Mouse (Mus musculus) spleen, postnatal 4 days (tissue): Measurements from ENCODE around the gene Igfbp5.

Experiments used
- DNase-seq, 2 experiments: peaks; one replicate each; pipeline ENCODE4 v3.0.0; 2022; ENCODE audit warnings: low spot score in 2 of 2

The Igfbp5 gene

DNA sequence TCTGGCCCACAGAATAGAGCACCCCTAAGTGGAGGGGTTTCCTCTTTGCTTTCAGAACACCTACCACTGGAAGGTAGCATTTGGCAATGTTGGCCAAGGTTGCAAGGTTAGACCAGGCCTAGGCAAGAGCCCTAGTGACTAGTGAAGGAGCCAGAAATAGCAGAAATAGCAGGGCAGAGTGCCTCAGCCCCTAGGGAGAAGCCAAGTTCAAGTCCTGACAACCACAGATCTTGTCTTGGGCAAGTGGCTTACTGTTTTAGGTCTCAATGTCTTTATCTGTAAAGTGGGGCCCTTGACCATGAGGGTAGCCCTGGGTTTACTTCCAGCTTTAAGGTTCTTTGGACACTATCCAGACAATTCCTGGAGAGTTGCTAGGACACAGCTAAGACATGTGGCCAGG lies 5.4 kb downstream of the Igfbp5 start:
- DNase-seq, result no peak

DNA sequence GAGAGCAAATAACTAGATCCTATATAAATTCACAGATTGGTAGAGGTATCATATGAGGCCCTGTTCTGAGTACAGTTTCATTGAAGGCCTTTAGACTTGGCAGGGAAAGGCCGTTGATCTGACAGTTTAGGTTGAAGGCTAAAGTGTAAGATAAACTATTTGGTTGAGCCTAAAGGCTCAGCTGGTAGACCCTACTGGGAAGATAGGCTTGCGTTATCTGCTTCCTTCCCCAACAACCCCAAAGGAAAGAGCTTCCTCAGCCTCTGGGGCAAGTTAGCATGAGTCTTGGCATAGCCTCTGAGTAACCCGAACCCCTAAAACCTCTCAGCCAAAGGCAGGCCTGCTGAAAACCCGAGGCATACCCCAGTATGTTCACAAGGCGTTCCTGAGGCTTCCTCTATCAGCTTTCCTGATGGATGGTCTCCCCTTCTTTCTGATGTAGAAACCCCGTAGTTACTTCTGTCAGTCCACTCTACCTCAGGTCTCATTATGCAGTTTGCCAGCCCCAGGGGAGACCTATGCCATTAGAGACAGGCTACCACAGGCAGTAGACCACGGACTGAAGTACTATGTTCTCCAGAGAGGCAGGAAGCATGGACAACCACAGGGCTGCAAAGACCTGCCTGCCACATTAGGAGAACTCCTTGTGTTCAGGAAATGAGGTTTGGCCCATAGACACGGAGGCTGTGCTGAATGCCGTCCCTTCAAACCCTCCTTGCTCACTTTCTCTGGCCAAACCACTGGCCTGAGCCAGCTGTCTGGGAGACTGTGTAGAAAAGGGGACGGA lies 6.1 kb downstream of the Igfbp5 start:
- DNase-seq, result no peak

DNA sequence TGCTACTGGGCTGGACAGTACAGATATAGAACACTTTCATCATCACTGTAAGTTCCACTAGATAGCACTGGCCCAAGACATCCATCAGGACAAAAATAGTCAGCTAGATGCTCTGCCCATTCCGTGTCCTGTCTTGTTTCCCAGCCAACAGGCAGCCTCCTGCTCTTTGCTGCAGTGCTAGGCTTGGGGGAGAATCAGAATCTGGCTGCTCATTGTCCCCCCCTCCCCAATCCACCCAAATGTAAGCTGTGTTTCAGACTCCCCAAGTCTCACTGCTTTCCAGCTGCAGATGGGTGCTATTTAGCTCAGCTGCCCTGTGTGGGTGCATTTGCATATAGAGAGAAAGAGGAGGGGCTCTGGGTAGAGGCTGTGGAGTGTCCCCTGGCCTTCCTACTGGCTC lies 7.3 kb downstream of the Igfbp5 start:
- DNase-seq, result no peak

DNA sequence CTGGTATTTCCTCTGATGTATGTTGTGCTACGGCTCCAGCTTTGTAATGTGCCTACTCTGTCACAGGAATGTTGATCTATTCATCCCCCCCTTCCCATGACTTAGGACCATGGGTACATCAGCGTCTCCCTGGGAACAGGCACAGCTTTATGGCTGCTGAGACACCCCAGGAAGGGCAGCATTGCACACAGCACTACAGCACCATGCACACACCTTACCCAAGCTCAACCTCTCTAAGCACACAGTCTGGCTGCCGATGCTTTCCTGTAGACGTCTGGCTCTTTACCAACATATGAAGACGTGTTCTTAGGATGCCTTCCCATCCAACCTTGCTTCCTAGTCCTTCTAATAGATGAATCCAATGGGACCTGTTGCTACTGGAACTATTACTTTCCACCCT lies 8.3 kb downstream of the Igfbp5 start:
- no peak for DNase-seq

DNA sequence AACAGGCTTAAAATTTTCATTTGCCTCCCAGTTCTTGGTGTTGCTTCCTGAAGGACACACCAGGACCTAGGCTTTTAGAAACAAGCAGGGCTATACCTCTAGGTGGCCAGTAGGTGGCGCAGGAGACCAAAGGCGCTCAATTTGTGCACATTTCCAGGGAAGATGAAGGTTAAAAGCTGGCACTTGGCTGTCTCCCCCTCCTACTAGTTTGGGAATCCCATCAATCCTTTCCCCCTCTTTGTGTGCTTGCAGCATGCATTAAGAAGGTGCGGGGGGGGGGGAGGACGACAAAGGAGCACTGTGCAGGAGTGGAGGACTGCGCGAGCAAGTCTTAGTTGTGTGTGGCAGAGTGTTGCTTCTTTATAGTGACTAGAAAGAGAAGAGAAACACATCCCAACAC lies 8.8 kb downstream of the Igfbp5 start:
- DNase-seq, result peak; percentile 44 to 86

DNA sequence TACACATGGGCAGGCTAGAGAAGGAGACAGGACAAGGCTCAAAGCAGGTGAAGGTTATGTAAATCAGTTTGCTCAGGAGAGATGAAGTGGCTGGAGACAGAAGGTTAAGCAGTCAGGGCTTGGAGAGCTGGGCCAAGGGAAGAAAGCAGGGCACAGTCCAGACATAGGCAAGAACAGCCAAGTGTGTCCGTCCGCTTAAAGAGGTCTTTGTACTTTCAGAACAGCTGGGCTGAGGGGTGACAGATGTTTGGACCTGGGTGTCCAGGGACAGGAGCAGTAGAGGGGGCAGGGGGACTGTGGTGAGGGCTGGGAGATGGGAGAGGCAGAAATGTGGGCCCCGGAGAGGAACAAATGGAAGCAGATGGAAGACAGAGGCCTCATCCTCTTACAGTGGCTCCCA lies 10.4 kb downstream of the Igfbp5 start:
- DNase-seq, result no peak

DNA sequence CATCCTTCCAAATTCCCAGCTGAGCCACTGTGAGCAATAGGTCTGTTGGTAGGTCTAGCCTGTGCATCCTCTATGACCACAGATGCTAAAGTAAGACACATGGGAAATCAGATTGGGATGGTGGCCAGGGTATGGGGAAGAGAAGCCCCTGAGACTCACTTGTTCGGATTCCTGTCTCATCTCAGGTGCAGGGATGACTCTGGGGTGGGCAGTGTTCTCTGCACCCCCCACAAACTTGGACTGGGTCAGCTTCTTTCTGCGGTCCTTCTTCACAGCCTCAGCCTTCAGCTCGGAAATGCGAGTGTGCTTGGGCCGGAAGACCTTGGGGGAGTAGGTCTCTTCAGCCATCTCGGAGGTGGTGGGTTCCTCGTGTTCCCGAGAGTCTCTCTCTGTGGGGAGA lies 11.0 kb downstream of the Igfbp5 start:
- DNase-seq, result no peak

DNA sequence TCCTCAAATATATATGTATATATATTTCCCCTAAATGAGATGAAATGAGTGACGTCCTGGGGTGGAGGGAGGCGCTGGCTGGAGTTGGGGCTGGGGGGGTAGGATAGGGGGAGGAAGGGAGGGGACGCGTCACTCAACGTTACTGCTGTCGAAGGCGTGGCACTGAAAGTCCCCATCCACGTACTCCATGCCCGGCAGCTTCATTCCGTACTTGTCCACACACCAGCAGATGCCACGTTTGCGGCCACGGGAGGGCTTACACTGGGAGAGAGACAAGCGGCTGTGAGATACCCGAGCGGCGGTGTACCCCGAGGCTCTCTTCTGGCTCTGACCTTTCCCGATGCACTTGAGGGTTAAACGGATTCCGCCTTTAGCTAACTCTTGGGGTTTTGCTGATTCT lies 12.4 kb downstream of the Igfbp5 start:
- no peak for DNase-seq

DNA sequence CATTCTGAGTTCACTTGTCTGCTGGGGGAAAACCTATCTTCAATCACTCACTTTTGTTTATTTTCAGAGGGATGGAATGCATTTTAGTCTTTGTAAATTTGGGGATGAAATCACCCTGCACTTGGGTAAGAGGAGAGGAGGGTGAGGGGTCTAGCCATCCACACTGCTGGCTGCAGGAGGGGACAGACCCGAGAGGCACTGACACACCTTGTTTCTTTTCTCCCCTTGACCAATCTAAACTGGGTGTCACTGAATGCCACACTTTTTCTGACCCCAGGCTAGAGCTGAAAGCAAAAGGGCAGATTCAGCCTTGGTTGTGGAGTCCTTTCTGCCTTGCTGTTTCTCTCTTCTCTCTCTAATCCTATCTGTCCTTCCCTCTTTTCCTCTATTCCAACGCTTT lies 13.0 kb downstream of the Igfbp5 start:
- no peak for DNase-seq

DNA sequence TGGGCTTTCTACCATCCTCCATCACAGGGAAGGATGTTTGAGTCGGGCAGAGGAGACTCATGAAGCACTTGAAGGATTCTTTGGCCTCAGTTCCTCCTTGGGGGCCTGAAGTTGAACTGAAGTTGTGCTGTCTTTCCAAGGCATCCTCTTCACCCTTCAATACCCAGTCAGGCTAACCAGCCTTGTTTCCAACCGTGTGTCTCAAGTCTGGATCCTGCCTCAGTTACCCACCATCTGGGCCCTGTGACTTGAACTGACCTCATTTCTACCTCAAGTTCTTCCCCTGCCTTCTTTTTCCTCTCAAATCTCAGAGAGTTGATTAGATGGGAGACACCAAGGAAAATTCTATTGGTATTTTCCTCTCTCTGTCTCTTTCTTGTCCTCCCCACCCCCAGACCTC lies 14.2 kb downstream of the Igfbp5 start:
- no peak for DNase-seq

DNA sequence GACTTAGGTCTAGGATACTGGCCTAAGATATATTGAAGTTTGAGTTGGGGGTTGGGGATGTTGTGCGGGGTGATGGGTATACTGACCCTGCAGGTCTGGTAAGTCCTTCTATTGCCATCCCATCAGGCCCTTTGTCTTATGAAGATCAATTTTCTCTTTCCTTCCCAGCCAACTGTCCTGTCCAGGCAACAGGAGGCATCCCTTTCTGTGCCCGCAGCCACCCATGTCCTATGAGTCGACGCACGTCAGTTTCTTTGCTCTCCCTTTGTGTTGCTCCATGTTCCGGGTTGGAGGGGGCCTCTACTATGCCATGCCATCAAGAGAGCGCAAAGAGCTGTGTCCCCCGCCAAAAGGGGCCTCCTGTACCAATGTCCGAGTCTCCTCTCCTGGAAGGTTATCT lies 14.7 kb downstream of the Igfbp5 start:
- DNase-seq, result no peak

DNA sequence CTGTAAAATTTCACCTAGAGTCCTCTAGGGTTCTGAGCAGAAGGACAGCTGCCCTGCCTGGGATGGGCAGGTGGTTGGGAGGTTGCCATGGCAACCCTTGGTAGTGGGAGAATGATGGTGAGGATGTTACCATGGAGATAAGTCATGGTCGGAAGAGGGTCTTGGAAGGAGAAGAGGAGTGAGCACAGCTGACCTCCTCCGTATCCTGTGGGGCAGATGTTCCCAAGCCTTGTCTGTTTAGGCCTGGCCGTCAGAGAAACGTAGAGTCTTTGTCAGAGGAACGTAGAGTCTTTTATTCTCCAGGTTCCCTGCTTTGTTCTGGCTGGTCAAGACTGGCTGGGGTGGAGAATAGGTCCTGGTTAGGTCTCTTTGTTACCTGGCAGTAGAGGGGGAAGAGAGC lies 15.8 kb downstream of the Igfbp5 start:
- no peak for DNase-seq

DNA sequence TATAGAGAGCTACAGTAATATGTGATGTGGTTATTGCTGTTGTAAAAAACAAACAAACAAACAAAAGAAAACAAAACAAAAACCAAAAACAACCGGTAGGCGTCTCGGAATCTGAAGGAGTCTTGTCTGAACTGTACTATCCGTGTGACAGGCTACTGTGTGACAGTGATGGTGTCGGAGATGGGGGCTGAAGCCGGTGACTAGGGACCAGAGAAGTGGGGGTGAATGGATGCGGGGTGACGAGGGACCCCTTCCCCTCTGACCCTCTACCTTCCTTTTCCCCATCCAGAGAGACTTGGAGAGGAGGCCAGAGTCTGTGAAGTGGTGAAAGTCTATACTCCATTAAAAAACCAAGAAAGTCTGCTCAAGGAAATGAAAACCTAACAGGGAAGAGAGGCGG lies 16.4 kb downstream of the Igfbp5 start:
- DNase-seq, result no peak

DNA sequence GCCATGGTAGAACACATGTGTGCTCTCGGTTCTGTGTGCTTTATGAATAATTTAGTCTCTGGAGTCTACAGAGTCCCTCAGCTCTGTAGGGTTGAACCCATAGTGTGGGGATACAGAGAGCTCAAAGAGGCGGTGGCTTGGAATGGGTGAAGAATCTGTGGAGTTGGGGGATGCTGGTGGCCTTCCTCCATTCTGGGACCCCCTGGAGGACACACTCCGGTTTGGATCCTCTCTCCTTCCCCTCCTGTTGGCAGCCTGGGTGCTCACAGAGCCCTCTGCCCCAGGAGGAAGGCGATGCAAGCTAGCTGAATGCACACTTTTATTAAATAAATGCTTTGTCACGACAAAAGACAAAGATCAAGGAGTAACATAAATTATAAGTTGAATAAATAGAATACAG lies 17.1 kb downstream of the Igfbp5 start:
- no peak for DNase-seq

DNA sequence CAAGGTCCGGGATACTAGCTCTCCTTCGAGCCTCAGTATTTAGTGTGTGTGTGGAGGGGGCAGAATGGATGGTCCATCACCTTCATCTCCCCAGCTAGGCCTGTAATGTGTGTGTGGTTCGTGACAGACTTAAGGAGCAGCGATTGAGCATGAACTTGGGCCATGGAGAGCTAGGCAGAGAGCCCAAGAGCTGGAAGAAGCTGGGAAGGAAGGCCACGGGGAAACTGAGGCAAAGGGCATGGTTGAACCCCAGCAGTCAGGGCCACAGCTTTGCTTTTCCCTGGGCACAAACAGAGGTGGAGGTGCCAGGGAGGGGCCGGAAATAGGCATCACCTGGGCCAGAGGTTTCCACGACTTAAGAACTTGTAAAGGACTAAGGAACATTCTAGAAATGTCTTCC lies 17.5 kb downstream of the Igfbp5 start:
- DNase-seq, result no peak

DNA sequence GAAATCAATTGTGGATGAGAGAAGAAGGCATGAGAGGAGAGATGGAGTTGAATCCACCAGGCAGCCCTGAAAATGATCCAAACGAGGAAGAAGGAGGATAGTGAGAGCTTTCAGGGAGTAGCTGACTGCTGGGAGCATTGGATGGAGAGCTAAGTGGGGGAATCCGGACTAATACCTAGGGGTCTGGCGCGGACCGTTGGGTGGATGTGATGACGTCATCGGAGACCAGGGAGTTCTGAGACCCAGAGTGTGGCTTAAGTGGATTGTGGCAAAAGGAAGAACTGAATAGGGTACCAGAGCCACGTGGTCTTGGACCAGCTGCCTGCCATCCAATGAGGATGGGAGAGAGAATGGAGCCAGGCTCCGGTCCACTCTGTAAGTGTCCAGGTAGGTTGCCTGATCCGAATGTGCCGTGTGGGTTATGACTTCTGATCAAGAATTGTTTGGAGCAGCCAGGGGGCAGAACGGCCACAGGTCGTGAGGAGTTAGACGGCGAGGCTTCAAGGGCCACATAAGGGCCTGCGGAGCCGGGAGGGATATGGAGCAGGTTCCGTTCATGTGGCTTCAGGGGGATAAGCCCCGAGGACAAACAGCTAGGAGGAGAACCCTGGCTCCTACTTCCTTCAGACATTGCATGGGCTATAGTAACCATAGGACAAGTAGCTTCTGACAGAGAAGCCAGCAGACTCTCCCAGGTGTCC lies 18.3 kb downstream of the Igfbp5 start:
- DNase-seq, result no peak

DNA sequence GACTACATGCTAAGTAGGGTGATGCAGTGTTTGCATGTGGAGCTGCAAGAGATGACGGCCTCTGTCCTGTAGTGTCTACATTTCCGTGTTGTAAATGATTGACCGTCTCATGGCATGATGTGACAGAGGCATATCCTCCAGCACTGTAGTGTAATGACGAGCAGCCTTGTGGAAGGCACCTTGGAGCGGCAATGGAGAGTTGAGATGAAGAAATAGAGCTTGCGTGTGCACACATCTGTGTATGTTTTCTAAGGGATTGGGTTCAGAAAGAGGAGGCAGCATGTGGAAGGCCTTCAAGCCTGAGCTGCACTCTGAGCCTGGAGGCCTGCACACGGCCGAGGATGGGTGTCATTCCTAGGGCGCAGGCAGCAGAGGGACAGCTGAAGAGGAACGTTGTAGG lies 19.0 kb downstream of the Igfbp5 start:
- no peak for DNase-seq

DNA sequence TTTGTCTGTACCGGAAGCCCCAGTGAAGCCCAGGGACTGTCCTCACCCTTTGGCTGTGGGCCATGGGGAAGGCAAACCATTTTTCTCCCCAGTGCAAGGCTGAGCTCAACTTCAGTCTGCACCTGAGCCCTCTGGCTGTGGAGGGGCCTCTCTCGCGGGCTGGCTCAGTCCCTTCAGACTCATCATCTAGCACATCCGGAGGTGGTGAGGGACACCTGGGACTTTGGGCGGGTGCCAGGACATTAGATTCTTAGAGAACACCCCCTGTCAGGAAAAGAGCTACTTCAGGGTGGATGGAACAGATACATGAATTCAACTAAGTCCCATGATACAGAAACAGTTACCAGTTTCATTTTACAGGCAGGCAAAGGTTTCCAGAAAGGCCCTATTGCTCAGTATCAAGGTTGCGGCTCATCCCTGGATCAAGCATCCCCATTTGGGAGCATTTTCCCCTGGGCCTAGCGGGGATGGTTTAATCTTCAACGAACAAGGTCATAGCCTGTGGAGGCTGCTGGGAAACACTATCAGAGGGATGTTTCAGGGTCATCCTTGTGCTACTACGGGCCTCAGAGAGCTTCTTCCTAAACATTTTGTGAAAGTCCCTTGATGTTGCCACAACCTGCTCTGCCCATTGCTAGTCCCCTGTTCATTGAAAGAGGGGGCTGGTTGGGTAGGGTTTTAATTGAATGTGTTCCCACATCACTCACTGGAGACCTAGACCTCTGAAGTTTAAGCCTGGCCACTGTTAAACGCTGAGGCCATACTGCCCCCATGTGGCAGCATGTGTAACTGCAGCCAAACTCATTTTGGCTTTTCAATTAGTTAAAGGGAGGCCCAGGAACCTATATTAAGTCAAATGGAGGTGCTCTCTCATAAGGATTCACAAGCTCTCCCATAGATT lies 20.1 kb downstream of the Igfbp5 start:
- DNase-seq, result no peak

DNA sequence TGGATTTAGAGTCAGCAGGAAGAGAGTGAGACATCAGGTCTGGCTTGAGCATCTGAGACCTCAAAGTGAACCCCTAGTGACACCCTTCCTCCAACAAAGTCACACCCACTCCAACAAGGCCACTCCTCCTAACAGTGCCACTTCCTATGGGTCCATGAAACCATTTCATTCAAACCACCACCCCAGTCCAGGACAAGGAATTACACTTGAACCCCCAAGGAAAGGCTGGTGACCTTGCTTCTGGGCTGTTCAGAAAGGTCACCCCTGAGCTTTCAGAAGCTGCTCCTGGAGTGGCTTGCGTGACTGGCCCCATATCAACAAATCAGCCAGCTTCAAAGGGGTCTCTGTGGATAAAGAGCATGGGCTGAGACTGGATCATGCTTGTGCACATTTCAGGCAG lies 20.9 kb downstream of the Igfbp5 start:
- no peak for DNase-seq

DNA sequence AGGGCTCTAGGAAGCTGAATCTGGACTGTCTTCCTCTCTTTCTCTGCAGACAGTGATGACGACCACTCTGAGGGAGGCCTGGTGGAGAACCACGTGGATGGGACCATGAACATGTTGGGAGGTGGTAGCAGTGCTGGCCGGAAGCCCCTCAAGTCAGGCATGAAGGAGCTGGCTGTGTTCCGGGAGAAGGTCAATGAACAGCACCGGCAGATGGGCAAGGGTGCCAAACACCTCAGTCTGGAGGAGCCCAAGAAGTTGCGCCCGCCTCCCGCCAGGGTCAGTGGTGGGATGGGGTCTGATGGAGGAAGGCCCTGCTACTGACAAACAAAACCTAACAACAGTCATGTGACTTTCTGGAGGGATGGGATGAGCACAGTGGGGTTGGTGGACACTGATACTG lies 25.6 kb downstream of the Igfbp5 start:
- no peak for DNase-seq

DNA sequence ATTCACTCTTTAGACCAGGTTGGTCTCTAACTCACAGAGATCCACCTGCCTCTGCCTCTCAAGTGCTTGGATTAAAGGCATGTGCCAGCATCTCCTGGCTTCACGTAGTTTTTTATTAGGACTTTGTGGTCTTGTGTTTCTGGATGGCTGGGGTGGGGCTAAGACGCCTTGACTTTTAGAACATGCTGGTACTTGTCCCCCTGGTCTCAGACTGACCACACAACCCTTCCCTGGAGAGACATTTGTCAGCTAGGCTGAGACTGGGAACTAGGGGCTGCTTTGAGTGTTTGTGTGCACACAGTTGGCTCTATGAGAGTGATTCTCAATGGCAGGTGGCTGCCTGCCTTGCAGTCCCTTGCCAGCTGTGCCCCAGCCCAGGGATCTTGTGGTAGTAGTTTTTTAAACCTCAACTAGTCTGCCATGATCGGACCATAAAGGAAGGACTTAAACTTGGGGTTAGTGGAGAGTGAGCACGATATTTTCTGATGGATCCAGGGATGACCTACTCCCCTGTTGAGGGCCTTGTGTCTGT lies 26.8 kb downstream of the Igfbp5 start:
- no peak for DNase-seq

DNA sequence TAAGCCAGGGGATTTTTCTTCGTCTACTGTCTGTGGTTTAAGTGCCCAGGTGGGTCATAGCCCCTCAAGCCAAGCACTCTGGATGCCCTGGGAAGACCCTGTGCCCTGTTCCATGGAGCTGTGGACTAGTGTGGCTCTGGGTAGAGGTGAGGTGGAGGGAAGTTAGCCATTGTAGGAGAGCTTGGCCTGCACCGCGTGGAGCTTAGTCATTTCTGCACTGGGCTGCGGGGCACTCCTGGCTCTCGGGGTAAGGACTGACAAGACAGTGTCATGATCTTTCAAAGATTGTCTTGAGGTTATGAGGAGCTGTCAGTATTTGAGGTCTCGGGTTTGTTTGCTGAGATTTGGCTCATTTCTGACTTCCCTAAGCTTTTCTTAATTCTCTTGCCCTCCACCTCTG lies 30.0 kb downstream of the Igfbp5 start:
- DNase-seq, result no peak
